Mouse (Mus musculus) liver, postnatal 0 days (tissue): ENCODE data around the gene Gtf2ird2.

Experiments
- CTCF ChIP-seq: sonication (generic); IDR thresholded peaks from 2 replicates; pipeline ENCODE4 v1.5.1; 2016; ENCODE audit warnings: antibody characterized with exemption, low read depth
- EP300 ChIP-seq: IDR thresholded peaks from 2 replicates; pipeline ENCODE4 v1.6.1; 2016; ENCODE audit warnings: antibody characterized with exemption, low read depth, mild to moderate bottlenecking

DNA sequence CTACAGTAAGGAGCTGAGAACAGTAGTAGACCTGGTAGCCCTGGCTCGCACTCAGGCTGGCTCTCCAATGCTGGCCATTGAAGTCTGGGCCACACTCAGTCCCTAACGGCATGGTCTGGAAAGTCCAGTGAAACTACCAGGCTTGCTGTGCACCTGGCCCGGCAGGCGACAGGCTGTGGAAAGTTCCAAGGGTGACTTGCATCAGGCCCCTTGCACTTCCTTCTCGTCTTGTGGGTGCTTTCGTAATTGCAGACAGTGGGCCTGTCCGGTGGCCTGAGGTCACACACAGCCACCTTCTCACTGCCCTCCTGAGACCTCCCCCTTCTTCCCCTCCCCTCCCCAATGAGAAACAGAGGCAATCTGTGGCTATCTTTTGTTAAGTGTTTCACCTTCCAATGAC, 48.7 kb downstream of the Gtf2ird2 start:
- no peak for TF ChIP-seq CTCF
- no peak for TF ChIP-seq EP300
